Mouse (Mus musculus): Measurements from ENCODE around the gene Pik3cd.

DNA sequence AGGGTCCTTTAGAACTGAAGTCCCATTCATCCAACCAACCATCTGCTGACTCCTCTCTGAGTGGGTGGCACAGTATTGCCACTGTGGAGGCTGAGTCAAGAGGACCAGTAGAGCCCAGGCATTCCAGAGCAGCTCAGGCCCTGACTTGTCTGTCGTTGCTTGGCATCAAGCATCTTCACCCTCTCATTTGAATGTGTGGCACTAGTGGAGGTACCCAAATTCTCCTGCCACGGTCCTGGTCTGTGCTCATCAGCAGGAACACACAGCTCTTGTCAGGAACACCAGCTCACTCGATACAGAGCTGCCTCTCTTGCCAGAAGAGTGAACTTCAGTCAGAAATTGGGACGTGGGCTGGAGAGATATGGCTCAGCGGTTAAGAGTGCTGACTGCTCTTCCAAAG is 78.7 kb downstream of the Pik3cd start:
- TF ChIP-seq CTCF (IDR thresholded peaks at IDR 0.05; ENCODE audit: extremely low read depth, insufficient read length, insufficient replicate concordance, low read depth, low read length) (no peak), POLR2A (IDR thresholded peaks at IDR 0.05; ENCODE audit: low read depth, low read length) (no peak)
